Mouse (Mus musculus) urinary bladder, postnatal 4 days (tissue): ENCODE measurements at regions not wholly inside any gene's neighbourhood (a gene's known extent, or its start where the extent isn't known, plus 50 kb on each side); places are given as distances from the start of the nearest gene placed in this dataset.

Experiments used
- DNase-seq, 2 experiments: peaks; one replicate each; pipeline ENCODE4 v3.0.0; 2021 to 2022; ENCODE audit warnings: low spot score in 2 of 2

GRCm38 (mm10) chr7:70219310-70219709 lies 147.2 kb downstream of the Nr2f2 start:
- DNase-seq = no peak

GRCm38 (mm10) chr7:70217137-70217536 lies 149.4 kb downstream of the Nr2f2 start:
- no peak for DNase-seq

- DNase-seq = no peak
These were observed 152.5 kb downstream of the Nr2f2 start for GRCm38 (mm10) chr7:70213970-70214520.

GRCm38 (mm10) chr7:70205900-70206299 lies 160.6 kb downstream of the Nr2f2 start:
- no peak for DNase-seq

GRCm38 (mm10) chr7:70200188-70200587 lies 166.3 kb downstream of the Nr2f2 start:
- peak in 1 of 2 experiments; percentile 28 for DNase-seq

GRCm38 (mm10) chr7:70178956-70179355 lies 187.6 kb downstream of the Nr2f2 start:
- no peak for DNase-seq

- DNase-seq = no peak
These were observed 188.5 kb downstream of the Nr2f2 start for GRCm38 (mm10) chr7:70178006-70178405.

GRCm38 (mm10) chr7:70176686-70177259 lies 189.8 kb downstream of the Nr2f2 start:
- no peak for DNase-seq

GRCm38 (mm10) chr7:70176086-70176485 lies 190.4 kb downstream of the Nr2f2 start:
- DNase-seq = no peak

- DNase-seq = no peak
These were observed 194.1 kb downstream of the Nr2f2 start for GRCm38 (mm10) chr7:70172431-70172830.

GRCm38 (mm10) chr7:70171456-70171855 lies 195.1 kb downstream of the Nr2f2 start:
- DNase-seq = no peak

- no peak for DNase-seq
These were observed 198.5 kb downstream of the Nr2f2 start for GRCm38 (mm10) chr7:70168080-70168479.

- no peak for DNase-seq
These were observed 200.5 kb downstream of the Nr2f2 start for GRCm38 (mm10) chr7:70166081-70166480.

GRCm38 (mm10) chr7:70165501-70165900 lies 201.0 kb downstream of the Nr2f2 start:
- no peak for DNase-seq

- DNase-seq = no peak
These were observed 201.8 kb downstream of the Nr2f2 start for GRCm38 (mm10) chr7:70164691-70165193.

GRCm38 (mm10) chr7:70158531-70158930 lies 208.0 kb downstream of the Nr2f2 start:
- no peak for DNase-seq

- DNase-seq = no peak
These were observed 221.7 kb downstream of the Nr2f2 start for GRCm38 (mm10) chr7:70144726-70145271.

- DNase-seq = no peak
These were observed 229.7 kb downstream of the Nr2f2 start for GRCm38 (mm10) chr7:70136837-70137236.

- no peak for DNase-seq
These were observed 231.1 kb downstream of the Nr2f2 start for GRCm38 (mm10) chr7:70135416-70135815.

- no peak for DNase-seq
These were observed 236.6 kb downstream of the Nr2f2 start for GRCm38 (mm10) chr7:70129963-70130362.

- no peak for DNase-seq
These were observed 243.7 kb downstream of the Nr2f2 start for GRCm38 (mm10) chr7:70122818-70123217.

- DNase-seq = no peak
These were observed 247.0 kb downstream of the Nr2f2 start for GRCm38 (mm10) chr7:70119517-70119916.

GRCm38 (mm10) chr7:70118971-70119370 lies 247.6 kb downstream of the Nr2f2 start:
- DNase-seq = no peak
